Mouse (Mus musculus) heart, postnatal 0 days (tissue): ENCODE results near the gene Asap3. TPM values are rescaled to one million over a fixed set of nuclear protein-coding genes. Genes with fewer than 3 reads are reported as not detected.
A peak's percentile ranks its signal among the peaks of the same experiment; 100 is the strongest.

Experiments
- ATAC-seq: fragments of 200-750 bp; cut with Nextera tagmentation; 2 replicates; pipeline ENCODE4 v1.8.0; 2017; ENCODE audit warnings: low read depth, moderate number of reproducible peaks, moderate library complexity; ENCODE audit not compliant: insufficient read depth
- DNase-seq: peaks from one replicate; pipeline ENCODE4 v3.0.0-alpha.2; 2016; ENCODE audit warnings: low spot score
- H3K27ac ChIP-seq: fragments of 300-500 bp; sonication (generic); 2 replicates; pipeline ENCODE4 v1.5.1; 2014; ENCODE audit warnings: low read depth, mild to moderate bottlenecking
- H3K27me3 ChIP-seq: fragments of 300-500 bp; sonication (generic); 2 replicates; pipeline ENCODE4 v1.6.1; 2014; ENCODE audit warnings: low read length, mixed read lengths; ENCODE audit not compliant: control insufficient read depth, insufficient read depth
- H3K36me3 ChIP-seq: fragments of 300-500 bp; sonication (generic); replicated peaks from 2 replicates; pipeline ENCODE4 v1.6.1; 2014; ENCODE audit warnings: low read length, mixed read lengths; ENCODE audit not compliant: control insufficient read depth, insufficient read depth
- H3K4me1 ChIP-seq: fragments of 300-500 bp; sonication (generic); 2 replicates; pipeline ENCODE4 v1.6.1; 2014; ENCODE audit warnings: antibody characterized with exemption; ENCODE audit not compliant: control insufficient read depth, insufficient read depth
- H3K4me2 ChIP-seq: fragments of 300-500 bp; sonication (generic); 2 replicates; pipeline ENCODE4 v1.6.1; 2014; ENCODE audit warnings: low read depth, mild to moderate bottlenecking, low read length, moderate library complexity
- H3K4me3 ChIP-seq: fragments of 300-500 bp; sonication (generic); 2 replicates; pipeline ENCODE4 v1.5.1; 2014; ENCODE audit warnings: low read depth, low read length
- H3K9ac ChIP-seq: fragments of 300-500 bp; sonication (generic); replicated peaks from 2 replicates; pipeline ENCODE4 v1.6.1; 2014; ENCODE audit warnings: low read depth, low read length, mixed read lengths
- H3K9me3 ChIP-seq: fragments of 300-500 bp; sonication (generic); replicated peaks from 2 replicates; pipeline ENCODE4 v1.6.1; 2016; ENCODE audit warnings: low read length; ENCODE audit not compliant: control insufficient read depth
- CTCF ChIP-seq: IDR thresholded peaks from 2 replicates; pipeline ENCODE4 v1.5.1; 2016; ENCODE audit warnings: antibody characterized with exemption, control low read depth, low read depth
- EP300 ChIP-seq: IDR thresholded peaks from 2 replicates; pipeline ENCODE4 v1.6.1; 2016; ENCODE audit warnings: antibody characterized with exemption, low read depth
- WGBS: fragments of 180-500 bp; shearing (Covaris S2); extraction: QIAGEN DNeasy Blood & Tissue Kit; methylation state at CpG from one replicate; pipeline ENCODE4 v1.1.7; 2014; 5-methylcytosine and 5-hydroxymethylcytosine counted together
- polyA plus RNA-seq: library from polyadenylated mRNA; unstranded; fragments of >200 nt; fragmentation: Nextera tagmentation; extraction: Ambion mirVana; gene quantifications from 2 replicates; pipeline ENCODE4 v1.2.1, GENCODE M21; 2015
- total RNA-seq: library from RNA; depleted of rRNA; stranded (reverse); fragments of >200 nt; gene quantifications from 2 replicates; pipeline ENCODE4 v1.2.3, GENCODE M21; 2014; ENCODE audit warnings: low replicate concordance

Gene Asap3
- total and polyA plus RNA-seq, 2 experiments from 2014 or later, result 1.7 to 2.9 TPM

GRCm38 (mm10) chr4:136185375-136185774, 20.8 kb upstream of the Asap3 start:
- TF ChIP-seq EP300 (no peak), CTCF (no peak)
- Histone ChIP-seq H3K4me3 (no peak overlapping the region), H3K27me3 (no peaks in the 10 kb centered on the region), H3K9me3 (no peaks in the 10 kb centered on the region), H3K9ac (no peak overlapping the region), H3K36me3 (no peaks in the 10 kb centered on the region), H3K4me1 (no peaks in the 10 kb centered on the region), H3K4me2 (no peak overlapping the region), H3K27ac (peak overlapping the region; percentile 4; the same call in 1 of the 2 replicates)
- ATAC-seq (peak; percentile 37; the same call in 1 of the 2 replicates), DNase-seq (peak; percentile 55)
- 47% methylated on average over 9 of the region's 9 CpGs for WGBS

GRCm38 (mm10) chr4:136186315-136186714, 19.9 kb upstream of the Asap3 start:
- Histone ChIP-seq H3K4me2 (no peak overlapping the region), H3K4me3 (no peak overlapping the region), H3K27ac (no peak overlapping the region), H3K9me3 (no peaks in the 10 kb centered on the region), H3K9ac (no peak overlapping the region), H3K36me3 (0 out of 2 replicates have a peak, but pooled peaks cover under 1% of the 10 kb centered on the region), H3K4me1 (no peaks in the 10 kb centered on the region), H3K27me3 (no peaks in the 10 kb centered on the region)
- WGBS, result 78% methylated on average over 8 of the region's 8 CpGs
- ATAC-seq (no peak), DNase-seq (no peak)
- TF ChIP-seq CTCF, result no peak
- no peak for TF ChIP-seq EP300

- Histone ChIP-seq H3K4me3 (no peak overlapping the region), H3K4me2 (no peak overlapping the region), H3K9me3 (no peaks in the 10 kb centered on the region), H3K27ac (no peak overlapping the region), H3K36me3 (0 out of 2 replicates have a peak, but pooled peaks cover 6% of the 10 kb centered on the region), H3K27me3 (no peaks in the 10 kb centered on the region), H3K4me1 (no peaks in the 10 kb centered on the region), H3K9ac (no peak overlapping the region)
- DNase-seq (no peak), ATAC-seq (no peak)
- WGBS, result 83% methylated on average over 23 of the region's 23 CpGs
- TF ChIP-seq EP300, result no peak
- TF ChIP-seq CTCF, result no peak
Measured at GRCm38 (mm10) chr4:136186739-136187472, 19.3 kb upstream of the Asap3 start.

GRCm38 (mm10) chr4:136188973-136189737, 17.0 kb upstream of the Asap3 start:
- Histone ChIP-seq H3K4me1 (no peaks in the 10 kb centered on the region), H3K27ac (no peak overlapping the region), H3K36me3 (peaks cover 19% of the 10 kb centered on the region), H3K9ac (no peak overlapping the region), H3K4me3 (no peak overlapping the region), H3K4me2 (no peak overlapping the region), H3K27me3 (no peaks in the 10 kb centered on the region), H3K9me3 (no peaks in the 10 kb centered on the region)
- no peak for ATAC-seq
- 84% methylated on average over 6 of the region's 6 CpGs for WGBS
- peak; percentile 18; the same call in 1 of the 2 replicates for TF ChIP-seq CTCF
- TF ChIP-seq EP300, result no peak
- DNase-seq, result no peak

GRCm38 (mm10) chr4:136189912-136190311, 16.3 kb upstream of the Asap3 start:
- Histone ChIP-seq H3K4me3 (no peak overlapping the region), H3K4me2 (no peak overlapping the region), H3K27me3 (no peaks in the 10 kb centered on the region), H3K9me3 (no peaks in the 10 kb centered on the region), H3K9ac (no peak overlapping the region), H3K4me1 (no peaks in the 10 kb centered on the region), H3K27ac (no peak overlapping the region), H3K36me3 (peaks cover 19% of the 10 kb centered on the region)
- WGBS, result 63% methylated on average over 8 of the region's 8 CpGs
- ATAC-seq (no peak), DNase-seq (no peak)
- TF ChIP-seq CTCF (no peak), EP300 (no peak)
